Mouse (Mus musculus) lung, postnatal 0 days (tissue): ENCODE measurements around the gene Dpm3. TPM values are rescaled to one million over a fixed set of nuclear protein-coding genes. Genes with fewer than 3 reads are reported as not detected.

Experiments used
- ATAC-seq: fragments of 200-750 bp; cut with Nextera tagmentation; 2 replicates; pipeline ENCODE4 v1.8.0; 2017; ENCODE audit warnings: moderate library complexity
- DNase-seq: peaks from one replicate; pipeline ENCODE4 v3.0.0-alpha.2; 2016; ENCODE audit warnings: low spot score
- H3K27ac ChIP-seq: fragments of 300-500 bp; sonication (generic); 2 replicates; pipeline ENCODE4 v1.5.1; 2014; ENCODE audit warnings: antibody characterized with exemption, mild to moderate bottlenecking, low read length, mixed read lengths
- H3K27me3 ChIP-seq: fragments of 300-500 bp; sonication (generic); replicated peaks from 2 replicates; pipeline ENCODE4 v1.6.1; 2014; ENCODE audit warnings: low read length, mixed read lengths; ENCODE audit not compliant: insufficient read depth
- H3K36me3 ChIP-seq: fragments of 300-500 bp; sonication (generic); 2 replicates; pipeline ENCODE4 v1.6.1; 2014; ENCODE audit warnings: low read length, mixed read lengths; ENCODE audit not compliant: insufficient read depth
- H3K4me1 ChIP-seq: fragments of 300-500 bp; sonication (generic); 2 replicates; pipeline ENCODE4 v1.6.1; 2014; ENCODE audit warnings: antibody characterized with exemption, low read depth, low read length, mixed read lengths; ENCODE audit not compliant: insufficient read depth
- H3K4me2 ChIP-seq: fragments of 300-500 bp; sonication (generic); replicated peaks from 2 replicates; pipeline ENCODE4 v1.6.1; 2014; ENCODE audit warnings: low read depth, mild to moderate bottlenecking, low read length, moderate library complexity, mixed read lengths
- H3K4me3 ChIP-seq: fragments of 300-500 bp; sonication (generic); 2 replicates; pipeline ENCODE4 v1.5.1; 2014; ENCODE audit warnings: low read depth, low read length
- H3K9ac ChIP-seq: fragments of 300-500 bp; sonication (generic); replicated peaks from 2 replicates; pipeline ENCODE4 v1.6.1; 2014; ENCODE audit warnings: low read depth, mild to moderate bottlenecking
- H3K9me3 ChIP-seq: fragments of 300-500 bp; sonication (generic); 2 replicates; pipeline ENCODE4 v1.6.1; 2016; ENCODE audit warnings: low read length, mixed read lengths
- CTCF ChIP-seq: IDR thresholded peaks from 2 replicates; pipeline ENCODE4 v1.5.1; 2016; ENCODE audit warnings: antibody characterized with exemption, mild to moderate bottlenecking
- EP300 ChIP-seq: IDR thresholded peaks from 2 replicates; pipeline ENCODE4 v1.6.1; 2016; ENCODE audit warnings: antibody characterized with exemption, mild to moderate bottlenecking, control low read depth
- WGBS: fragments of 180-500 bp; shearing (Covaris S2); extraction: QIAGEN DNeasy Blood & Tissue Kit; methylation state at CpG from one replicate; pipeline ENCODE4 v1.1.7; 2014; 5-methylcytosine and 5-hydroxymethylcytosine counted together
- polyA plus RNA-seq: library from polyadenylated mRNA; unstranded; fragments of >200 nt; fragmentation: Nextera tagmentation; extraction: Ambion mirVana; gene quantifications from 2 replicates; pipeline ENCODE4 v1.2.1, GENCODE M21; 2015

Dpm3 gene
- polyA plus RNA-seq, 1 experiment from 2014 or later: 136 TPM

GRCm38 (mm10) chr3:89228836-89229235, 30.3 kb upstream of the Dpm3 start, which contains the start of gene Muc1:
Gene Muc1, plus strand, starts transcription at chr3:89229057.
- H3K27ac ChIP-seq: peak within 1 kb of the TSS; percentile 85
- TF ChIP-seq EP300 (no peak), CTCF (no peak)
- H3K9ac ChIP-seq: peak within 1 kb of the TSS; percentile 20; the same call in 1 of the 2 replicates
- H3K27me3 ChIP-seq: no peaks in the 10 kb centered on the region
- H3K4me1 ChIP-seq: peaks cover 18% of the 10 kb centered on the region
- ATAC-seq (peak; percentile 54), DNase-seq (peak; percentile 86)
- H3K36me3 ChIP-seq: no peaks in the 10 kb centered on the region
- 16% methylated on average over 10 of the region's 10 CpGs for WGBS
- H3K4me2 ChIP-seq: peak within 1 kb of the TSS; percentile 69
- H3K4me3 ChIP-seq: peak within 1 kb of the TSS; percentile 36
- H3K9me3 ChIP-seq: no peaks in the 10 kb centered on the region

- peak; percentile 75 for DNase-seq
- 37% methylated on average over 4 of the region's 4 CpGs for WGBS
- H3K27ac ChIP-seq: peak overlapping the region; percentile 85
- TF ChIP-seq CTCF: no peak
- TF ChIP-seq EP300: no peak
- no peaks in the 10 kb centered on the region for H3K9me3 ChIP-seq
- peaks cover 18% of the 10 kb centered on the region for H3K4me1 ChIP-seq
- peak overlapping the region; percentile 36 for H3K4me3 ChIP-seq
- H3K36me3 ChIP-seq: no peaks in the 10 kb centered on the region
- no peak overlapping the region; the same call in 1 of the 2 replicates for H3K9ac ChIP-seq
- no peaks in the 10 kb centered on the region for H3K27me3 ChIP-seq
- no peak for ATAC-seq
- peak overlapping the region; percentile 69 for H3K4me2 ChIP-seq
Observed at GRCm38 (mm10) chr3:89229276-89229675, 29.9 kb upstream of the Dpm3 start.

GRCm38 (mm10) chr3:89230561-89230960, 28.6 kb upstream of the Dpm3 start:
- peaks cover 18% of the 10 kb centered on the region for H3K4me1 ChIP-seq
- peak overlapping the region; percentile 36; the same call in 1 of the 2 replicates for H3K4me3 ChIP-seq
- no peak overlapping the region for H3K9ac ChIP-seq
- peak overlapping the region; percentile 69 for H3K4me2 ChIP-seq
- DNase-seq: peak; percentile 37
- TF ChIP-seq CTCF (no peak), EP300 (no peak)
- H3K9me3 ChIP-seq: no peaks in the 10 kb centered on the region
- no peak for ATAC-seq
- WGBS: 52% methylated on average over 2 of the region's 2 CpGs
- H3K27ac ChIP-seq: peak overlapping the region; percentile 85
- no peaks in the 10 kb centered on the region for H3K27me3 ChIP-seq
- no peaks in the 10 kb centered on the region for H3K36me3 ChIP-seq

GRCm38 (mm10) chr3:89231345-89231744, 27.8 kb upstream of the Dpm3 start:
- Histone ChIP-seq H3K27me3 (no peaks in the 10 kb centered on the region), H3K36me3 (no peaks in the 10 kb centered on the region), H3K27ac (peak overlapping the region; percentile 88; the same call in 1 of the 2 replicates), H3K4me2 (peak overlapping the region; percentile 69), H3K4me1 (peaks cover 14% of the 10 kb centered on the region), H3K9me3 (no peaks in the 10 kb centered on the region), H3K9ac (no peak overlapping the region), H3K4me3 (peak overlapping the region; percentile 36)
- ATAC-seq (no peak), DNase-seq (peak; percentile 5)
- TF ChIP-seq CTCF: no peak
- TF ChIP-seq EP300: no peak
- WGBS: 28% methylated on average over 7 of the region's 7 CpGs

- Histone ChIP-seq H3K36me3 (no peaks in the 10 kb centered on the region), H3K4me3 (peak overlapping the region; percentile 36), H3K4me2 (peak overlapping the region; percentile 69), H3K27me3 (no peaks in the 10 kb centered on the region), H3K27ac (peak overlapping the region; percentile 88), H3K9me3 (no peaks in the 10 kb centered on the region), H3K4me1 (peaks cover 10% of the 10 kb centered on the region), H3K9ac (no peak overlapping the region; the same call in 1 of the 2 replicates)
- peak; percentile 5 for DNase-seq
- TF ChIP-seq CTCF (no peak), EP300 (no peak)
- 48% methylated on average over 16 of the region's 16 CpGs for WGBS
- no peak for ATAC-seq
Observed at GRCm38 (mm10) chr3:89231772-89232275, 27.3 kb upstream of the Dpm3 start.

GRCm38 (mm10) chr3:89232614-89233013, 26.5 kb upstream of the Dpm3 start:
- Histone ChIP-seq H3K4me1 (peaks cover 7% of the 10 kb centered on the region), H3K27me3 (no peaks in the 10 kb centered on the region), H3K9ac (no peak overlapping the region), H3K27ac (peak overlapping the region; percentile 88), H3K36me3 (no peaks in the 10 kb centered on the region), H3K9me3 (no peaks in the 10 kb centered on the region), H3K4me2 (peak overlapping the region; percentile 69), H3K4me3 (no peak overlapping the region)
- 51% methylated on average over 6 of the region's 6 CpGs for WGBS
- DNase-seq (peak; percentile 66), ATAC-seq (peak; percentile 22)
- TF ChIP-seq EP300 (no peak), CTCF (no peak)
